Mouse (Mus musculus): ENCODE results near the gene Kcnq2.

Gene Kcnq2

GRCm38 (mm10) chr2:181147546-181148317 is 12.6 kb upstream of the Kcnq2 start:
- no peak for DNase-seq (ENCODE audit: low spot score)

DNA sequence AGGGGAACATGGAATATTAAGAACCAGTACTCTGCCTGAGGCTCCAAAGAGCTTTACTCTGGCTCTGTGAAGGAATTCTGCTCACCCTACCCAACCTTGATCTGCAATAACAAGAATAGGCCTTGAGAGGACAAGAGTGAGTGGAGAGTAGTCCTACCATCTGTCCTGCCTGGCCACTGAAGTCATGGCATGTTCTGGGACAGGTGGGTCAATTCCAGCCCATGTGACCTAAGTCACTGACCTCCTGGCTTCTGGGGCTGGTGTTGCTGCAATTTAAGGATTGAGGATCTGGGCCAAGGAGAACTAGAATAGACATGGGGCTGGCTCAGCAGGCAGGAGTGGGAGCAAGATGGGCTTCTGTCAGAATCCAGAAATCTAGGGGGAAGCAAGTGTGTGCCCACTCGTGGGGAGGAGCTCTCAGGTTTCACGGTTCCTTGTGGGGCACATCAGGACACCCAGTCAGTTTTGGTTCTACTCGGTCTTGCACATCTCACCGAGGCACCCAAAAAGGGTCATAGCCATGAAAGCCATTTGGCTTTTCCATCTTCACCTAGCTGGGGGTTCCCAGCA is 12.0 kb upstream of the Kcnq2 start:
- no peak for DNase-seq (ENCODE audit: low spot score)

DNA sequence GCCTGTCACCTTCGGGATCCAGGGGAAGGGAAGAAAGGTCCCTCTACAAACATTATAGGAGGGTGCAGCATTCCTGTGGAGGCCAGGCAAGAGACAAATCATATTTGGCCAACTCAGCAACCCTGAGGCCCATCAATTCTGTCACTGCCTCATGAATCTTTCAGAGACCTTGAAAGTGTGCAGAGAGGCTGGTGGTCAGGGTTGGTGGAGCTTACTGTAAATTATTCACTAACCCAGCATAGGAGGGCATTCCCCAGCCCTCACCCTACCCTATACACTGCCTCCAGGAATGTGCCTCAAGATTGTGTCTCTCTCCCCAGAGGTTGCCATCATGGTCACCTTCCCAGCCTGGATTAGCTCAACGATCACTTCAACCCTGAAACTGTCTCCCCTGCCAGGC is 9.6 kb upstream of the Kcnq2 start:
- DNase-seq (ENCODE audit: low spot score): no peak

- DNase-seq (ENCODE audit: low spot score): no peak
Observed at GRCm38 (mm10) chr2:181143509-181144276, 8.6 kb upstream of the Kcnq2 start.

- DNase-seq (ENCODE audit: low spot score): no peak
Observed at GRCm38 (mm10) chr2:181142703-181143135, 7.6 kb upstream of the Kcnq2 start.

GRCm38 (mm10) chr2:181139641-181140193 is 4.6 kb upstream of the Kcnq2 start:
- DNase-seq (ENCODE audit: low spot score): no peak

DNA sequence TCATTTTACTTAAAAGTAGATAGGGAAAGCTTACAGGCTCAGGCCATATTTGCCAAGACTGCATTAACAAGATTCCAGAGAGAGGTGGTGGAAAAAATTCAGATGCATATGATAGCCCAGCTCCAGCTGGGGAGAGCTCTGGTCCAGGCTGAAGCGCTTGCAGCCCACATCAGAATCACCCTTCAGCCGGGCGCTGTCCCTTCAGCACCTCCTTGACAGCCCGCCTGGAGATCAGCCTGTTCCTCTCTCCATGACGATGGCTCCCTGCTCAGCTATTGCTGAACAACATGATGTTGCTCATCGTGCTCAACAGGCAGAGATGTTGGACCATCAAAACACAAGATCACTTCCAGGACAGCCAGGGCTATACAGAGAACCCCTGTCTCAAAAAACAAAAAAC is 1.8 kb upstream of the Kcnq2 start:
- DNase-seq (ENCODE audit: low spot score): peak; percentile 18

- DNase-seq (ENCODE audit: low spot score): no peak
Observed at GRCm38 (mm10) chr2:181135446-181135818, 332 bp upstream of the Kcnq2 start.

DNA sequence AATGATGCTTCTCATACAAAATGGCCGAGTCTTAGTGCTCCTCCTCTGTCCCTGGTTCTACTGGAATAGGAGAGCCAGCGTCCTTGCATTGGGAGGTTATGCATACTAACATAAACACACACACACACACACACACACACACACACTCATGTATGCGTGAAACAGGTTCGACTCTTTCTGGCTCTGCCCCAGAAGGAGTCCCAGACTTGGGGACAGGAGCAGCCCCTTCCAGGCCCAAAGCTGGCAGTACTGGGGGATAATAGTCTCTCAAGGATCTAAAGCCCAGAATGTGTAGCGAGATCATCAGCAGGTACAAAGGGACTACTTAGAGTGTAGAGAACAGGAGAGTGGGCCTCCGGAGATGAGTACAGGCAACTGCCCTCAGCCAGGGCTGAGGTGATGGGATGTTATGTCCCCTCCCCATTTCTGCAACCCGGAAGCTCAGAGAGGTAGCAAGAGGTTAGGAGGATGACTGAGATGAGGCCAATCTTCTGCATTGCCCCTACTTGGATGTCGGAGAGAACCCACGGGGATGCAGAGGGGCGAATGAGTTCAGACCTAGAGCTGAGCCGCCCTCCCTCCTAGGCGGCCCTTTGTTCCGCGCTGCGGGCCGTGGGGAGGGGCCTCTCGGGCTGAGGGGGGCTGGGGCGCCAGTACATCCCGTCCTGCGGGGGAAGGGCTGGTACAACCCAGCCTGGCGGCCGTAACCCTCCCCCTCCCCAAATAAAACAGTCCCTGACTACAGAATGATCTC is 1.1 kb downstream of the Kcnq2 start:
- no peak for DNase-seq (ENCODE audit: low spot score)

GRCm38 (mm10) chr2:181130245-181130644 is 4.9 kb downstream of the Kcnq2 start:
- no peak for DNase-seq (ENCODE audit: low spot score)

DNA sequence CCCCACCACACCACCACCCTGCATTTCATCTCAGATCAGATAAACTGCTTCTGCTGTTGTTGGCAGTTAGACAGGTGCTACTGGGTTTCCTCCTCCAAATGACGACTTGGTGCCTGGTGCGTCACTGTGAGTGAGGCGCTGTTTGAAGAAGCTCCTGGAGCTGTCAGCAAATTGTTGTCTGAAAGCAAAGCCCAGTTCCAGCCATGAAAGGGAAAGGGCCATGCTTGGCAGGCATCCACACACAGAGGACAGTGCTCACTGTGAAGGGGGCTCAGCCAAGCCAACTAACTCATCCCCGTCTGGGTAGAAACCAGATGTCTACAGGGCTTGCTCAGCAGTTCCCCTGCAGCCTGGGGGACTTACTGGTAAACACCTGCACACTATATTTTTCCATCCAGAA is 6.1 kb downstream of the Kcnq2 start:
- DNase-seq (ENCODE audit: low spot score): no peak

GRCm38 (mm10) chr2:181127786-181128185 is 7.3 kb downstream of the Kcnq2 start:
- DNase-seq (ENCODE audit: low spot score): no peak

GRCm38 (mm10) chr2:181125726-181126455 is 9.2 kb downstream of the Kcnq2 start:
- DNase-seq (ENCODE audit: low spot score): no peak

GRCm38 (mm10) chr2:181122642-181123041 is 12.5 kb downstream of the Kcnq2 start:
- no peak for DNase-seq (ENCODE audit: low spot score)

DNA sequence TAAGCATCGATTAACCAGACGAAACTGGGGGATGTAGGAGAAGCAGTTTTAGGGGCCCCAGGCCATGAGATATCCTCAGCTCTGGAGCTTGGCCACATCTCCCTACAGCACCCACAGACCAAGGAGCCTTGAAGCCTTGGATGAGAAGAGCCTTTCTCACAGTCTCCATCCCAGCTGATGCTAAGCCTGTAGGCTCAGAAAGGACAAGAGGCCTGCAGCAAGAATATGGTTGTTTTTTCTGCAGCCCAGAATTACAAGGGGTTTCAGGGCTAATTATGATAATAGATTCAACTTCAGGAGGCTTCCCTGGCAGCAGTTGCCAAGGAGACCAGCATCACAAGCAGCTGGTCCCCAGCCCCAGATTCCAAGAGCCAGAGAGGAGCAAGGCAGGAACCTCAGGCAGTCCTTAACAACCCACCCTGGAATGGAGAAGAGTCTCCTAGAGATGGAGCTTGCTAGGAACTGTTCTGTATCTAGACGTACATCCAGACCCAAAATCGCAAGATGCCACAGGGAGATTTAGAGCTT is 14.1 kb downstream of the Kcnq2 start:
- no peak for DNase-seq (ENCODE audit: low spot score)

- no peak for DNase-seq (ENCODE audit: low spot score)
Observed at GRCm38 (mm10) chr2:181119952-181120351, 15.1 kb downstream of the Kcnq2 start.

- DNase-seq (ENCODE audit: low spot score): no peak
Observed at GRCm38 (mm10) chr2:181116436-181116835, 18.7 kb downstream of the Kcnq2 start.

DNA sequence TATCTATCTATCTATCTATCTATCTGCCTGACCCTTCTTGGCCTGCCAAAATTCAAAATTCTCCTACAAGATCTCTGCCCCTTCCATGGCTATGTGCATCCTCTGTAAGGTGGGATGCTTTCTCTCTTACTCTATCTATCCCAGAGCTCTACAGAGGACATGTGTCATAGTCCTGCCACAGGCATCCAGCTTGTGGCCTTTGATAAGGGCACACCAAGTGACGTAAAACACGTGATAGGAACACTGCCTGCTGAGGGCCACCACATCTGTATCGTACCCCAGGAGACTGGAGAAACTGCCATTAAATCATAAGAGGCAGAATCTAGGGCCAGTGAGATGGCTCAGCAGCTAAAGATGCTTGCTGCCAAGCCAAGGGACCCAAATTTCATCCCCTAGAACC is 19.7 kb downstream of the Kcnq2 start:
- DNase-seq (ENCODE audit: low spot score): no peak

GRCm38 (mm10) chr2:181113762-181114361 is 21.2 kb downstream of the Kcnq2 start:
- DNase-seq (ENCODE audit: low spot score): no peak

GRCm38 (mm10) chr2:181111665-181112064 is 23.4 kb downstream of the Kcnq2 start:
- no peak for DNase-seq (ENCODE audit: low spot score)

DNA sequence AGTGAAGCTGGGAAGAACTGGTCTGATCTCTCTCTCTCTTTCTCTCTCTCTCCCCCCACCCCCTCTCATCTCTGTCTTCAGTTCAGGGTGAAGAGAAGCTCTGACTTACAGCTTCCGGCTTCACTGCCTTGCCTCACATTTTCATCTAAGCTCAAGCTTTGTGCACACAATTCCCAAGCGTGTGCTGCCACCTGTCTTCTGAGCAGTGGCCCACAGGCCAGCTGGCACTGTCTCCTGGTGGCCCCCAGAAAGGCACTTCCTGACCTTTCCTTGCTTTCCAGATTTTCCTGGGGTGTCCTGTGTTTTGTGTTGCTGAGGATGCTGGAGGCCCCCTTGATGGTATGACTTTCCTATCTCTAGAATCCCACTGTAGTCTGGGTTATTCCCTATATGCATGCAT is 31.0 kb downstream of the Kcnq2 start:
- DNase-seq (ENCODE audit: low spot score): no peak

All from ovary, postnatal 10 days (tissue).